Comparison of ENCODE assay signal across 25 mouse cellular contexts in genomic region chr13:97451276-97451675, GRCm38 (mm10).
DNase-seq lines count a peak whose midpoint lies in the region; ATAC-seq and TF ChIP-seq lines count a peak whose summit lies in the region.
"Had no signal": no experiment of that assay in that cellular context is flagged by ENCODE, and none has a peak within 500 bp of the region (broad histone marks: within the 10 kb centered on the region; RNA-seq: fewer than 3 reads in every experiment).

No protein-coding gene starts in this region.

- peaks cover 8% of the 10 kb centered on the region; the same call in 1 of the 2 replicates for H3K4me1 ChIP-seq in midbrain, embryonic 15.5 days
- no peaks in the 10 kb centered on the region for H3K4me1 ChIP-seq in midbrain, postnatal 0 days (ENCODE audit: insufficient read depth, low read length)
- H3K4me1 ChIP-seq: hindbrain, embryonic 15.5 days had no signal

- no peak overlapping the region for H3K9ac ChIP-seq in midbrain, embryonic 15.5 days
- H3K9ac ChIP-seq in midbrain, postnatal 0 days (replicated peaks; ENCODE audit: low read length, poor library complexity, severe bottlenecking): no peak overlapping the region
- H3K9ac ChIP-seq: embryonic facial prominence, embryonic 15.5 days; hindbrain, embryonic 15.5 days; limb, embryonic 12.5 days; liver, embryonic 14.5 days; lung, embryonic 15.5 days; neural tube, embryonic 15.5 days had no signal

- H3K4me2 ChIP-seq in midbrain, embryonic 15.5 days: no peak overlapping the region
- no peak overlapping the region for H3K4me2 ChIP-seq in midbrain, postnatal 0 days (ENCODE audit: low read depth, low read length, poor library complexity, severe bottlenecking)
- H3K4me2 ChIP-seq: embryonic facial prominence, embryonic 15.5 days; hindbrain, embryonic 15.5 days; limb, embryonic 12.5 days; lung, embryonic 15.5 days; neural tube, embryonic 15.5 days had no signal

- TF ChIP-seq CTCF in midbrain, postnatal 0 days (IDR thresholded peaks at IDR 0.05): no peak

- no peaks in the 10 kb centered on the region for H3K9me3 ChIP-seq in midbrain, embryonic 15.5 days
- H3K9me3 ChIP-seq in midbrain, postnatal 0 days (ENCODE audit: low read length): no peaks in the 10 kb centered on the region
- H3K9me3 ChIP-seq: embryonic facial prominence, embryonic 15.5 days; hindbrain, embryonic 15.5 days; limb, embryonic 12.5 days; lung, embryonic 15.5 days; neural tube, embryonic 15.5 days had no signal

- ATAC-seq in frontal cortex, adult (ENCODE audit: low TSS enrichment): peak; percentile 94
- no peak for ATAC-seq in midbrain, embryonic 15.5 days (replicated peaks)
- ATAC-seq in midbrain, postnatal 0 days (ENCODE audit: low FRiP score): no peak

- H3K27ac ChIP-seq in midbrain, embryonic 15.5 days: 0 out of 2 replicates have a peak overlapping the region, but pooled peaks have one; percentile 0
- no peak overlapping the region for H3K27ac ChIP-seq in midbrain, postnatal 0 days (ENCODE audit: low read depth, low read length)
- H3K27ac ChIP-seq: embryonic facial prominence, embryonic 15.5 days; heart, adult 2 months; hindbrain, embryonic 15.5 days; limb, embryonic 12.5 days; lung, embryonic 15.5 days; neural tube, embryonic 15.5 days had no signal

- WGBS in midbrain, embryonic 15.5 days: 87% methylated on average over 10 of the region's 10 CpGs
- 81% methylated on average over 10 of the region's 10 CpGs for WGBS in midbrain, postnatal 0 days

- intact Hi-C loops in left cerebral cortex, postnatal 4 days (cut with DNase I): no loop called here
- intact Hi-C loops in left cerebral cortex, postnatal 14 days (cut with DNase I): loop anchor here (10.0 kb wide), 1 partner anchor 484 kb away; no protein-coding TSS in a partner anchor

- no peaks in the 10 kb centered on the region for H3K27me3 ChIP-seq in midbrain, embryonic 15.5 days (replicated peaks)
- H3K27me3 ChIP-seq in midbrain, postnatal 0 days (ENCODE audit: insufficient read depth, low read length): no peaks in the 10 kb centered on the region
- H3K27me3 ChIP-seq: embryonic facial prominence, embryonic 15.5 days; hindbrain, embryonic 15.5 days; lung, embryonic 15.5 days; neural tube, embryonic 15.5 days had no signal

- no peaks in the 10 kb centered on the region for H3K36me3 ChIP-seq in midbrain, embryonic 15.5 days (replicated peaks)
- H3K36me3 ChIP-seq in midbrain, postnatal 0 days (ENCODE audit: insufficient read depth, low read length): no peaks in the 10 kb centered on the region
- H3K36me3 ChIP-seq: embryonic facial prominence, embryonic 15.5 days; hindbrain, embryonic 15.5 days; limb, embryonic 12.5 days; lung, embryonic 15.5 days; neural tube, embryonic 15.5 days had no signal

- no peak for DNase-seq in frontal cortex, postnatal 10 days (ENCODE audit: low spot score in 2 of 2)
- peak; percentile 55 to 79 for DNase-seq in left cerebral cortex, adult 18-20 months (ENCODE audit: low spot score in 2 of 2)
- no peak for DNase-seq in left cerebral cortex, postnatal 4 days
- DNase-seq in midbrain, postnatal 0 days (ENCODE audit: low spot score): no peak
- peak; percentile 37 to 50 for DNase-seq in left cerebral cortex, postnatal 14 days (ENCODE audit: low spot score in 2 of 2)
- DNase-seq in adrenal gland, adult 8-10 months: no peak
- DNase-seq: adrenal gland, postnatal 25 days; cerebellum, adult 11 months; cerebellum, adult 9-11 months; gastrocnemius, postnatal 36 days; heart, adult 2 months; heart, postnatal 36 days; kidney, adult 8-10 months; kidney, postnatal 10 days; lung, postnatal 36 days; right cerebral cortex, postnatal 14 days; thymus, postnatal 25 days had no signal

- H3K4me3 ChIP-seq in midbrain, embryonic 15.5 days: no peak overlapping the region
- H3K4me3 ChIP-seq in midbrain, postnatal 0 days (ENCODE audit: low read depth, low read length): no peak overlapping the region
- H3K4me3 ChIP-seq: embryonic facial prominence, embryonic 15.5 days; heart, adult 2 months; hindbrain, embryonic 15.5 days; limb, embryonic 12.5 days; lung, embryonic 15.5 days; neural tube, embryonic 15.5 days had no signal

Comparison
In these comparisons a context has a peak if more than half of its experiments do, and no peak if none do; other contexts are left out.
1. DNase-seq: peak in left cerebral cortex, adult 18-20 months (2 of 2) and left cerebral cortex, postnatal 14 days (2 of 2); none in frontal cortex, postnatal 10 days (0 of 2), left cerebral cortex, postnatal 4 days (single experiment), midbrain, postnatal 0 days (single experiment) and adrenal gland, adult 8-10 months (single experiment).